Mouse (Mus musculus): ENCODE results near the gene Arfip1. TPM values are rescaled to one million over a fixed set of nuclear protein-coding genes. Genes with fewer than 3 reads are reported as not detected.
A peak's percentile ranks its signal among the peaks of the same experiment; 100 is the strongest.
"Not testable (repeated sequence)": the region's sequence is repeated elsewhere in the genome, so short reads cannot be mapped to it uniquely, and the experiment has no call there.

Gene Arfip1
- polyA plus RNA-seq, 1 experiment from 2014 or later, result 55.3 TPM

DNA sequence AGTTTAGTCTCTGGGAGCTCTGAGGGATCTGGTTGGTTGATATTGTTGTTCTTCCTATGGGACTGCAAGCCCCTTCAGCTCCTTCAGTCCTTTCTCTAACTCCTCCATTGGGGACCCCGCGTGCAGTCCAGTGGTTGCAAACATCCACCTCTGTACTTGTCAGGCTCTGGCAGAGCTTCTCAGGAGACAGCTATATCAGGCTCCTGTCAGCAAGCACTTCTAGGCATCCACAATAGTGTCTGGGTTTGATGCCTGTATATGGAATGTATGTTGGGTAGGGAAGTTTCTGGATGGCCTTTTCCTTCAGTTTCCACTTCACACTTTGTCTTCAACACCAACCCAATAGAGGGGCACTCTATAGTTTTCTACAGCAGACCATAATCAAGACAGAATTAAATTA lies 19.5 kb downstream of the Arfip1 start:
- not testable (repeated sequence) for H3K4me3 ChIP-seq (ENCODE audit: low read depth, low read length); DNase-seq (ENCODE audit: low spot score); H3K4me1 ChIP-seq (ENCODE audit: control insufficient read depth, insufficient read depth, low read length); H3K27ac ChIP-seq (replicated peaks; ENCODE audit: low read depth, low read length); H3K27me3 ChIP-seq (replicated peaks; ENCODE audit: control insufficient read depth, insufficient read depth, low read length); ATAC-seq (ENCODE audit: low read depth); H3K4me2 ChIP-seq (ENCODE audit: low read depth, low read length); H3K36me3 ChIP-seq (ENCODE audit: control insufficient read depth, insufficient read depth, low read length); H3K9ac ChIP-seq (ENCODE audit: low read depth, low read length); H3K9me3 ChIP-seq (ENCODE audit: control insufficient read depth, low read length)
- WGBS, result 100% methylated on average over 2 of the region's 2 CpGs

GRCm38 (mm10) chr3:84558301-84558700 lies 24.1 kb downstream of the Arfip1 start:
- Histone ChIP-seq H3K27me3 (replicated peaks; ENCODE audit: control insufficient read depth, insufficient read depth, low read length) (no peaks in the 10 kb centered on the region), H3K27ac (replicated peaks; ENCODE audit: low read depth, low read length) (no peak overlapping the region), H3K4me2 (ENCODE audit: low read depth, low read length) (no peak overlapping the region), H3K36me3 (ENCODE audit: control insufficient read depth, insufficient read depth, low read length) (no peaks in the 10 kb centered on the region), H3K9ac (ENCODE audit: low read depth, low read length) (no peak overlapping the region), H3K9me3 (ENCODE audit: control insufficient read depth, low read length) (no peaks in the 10 kb centered on the region), H3K4me3 (ENCODE audit: low read depth, low read length) (no peak overlapping the region), H3K4me1 (ENCODE audit: control insufficient read depth, insufficient read depth, low read length) (peaks cover 5% of the 10 kb centered on the region; the same call in 1 of the 2 replicates)
- DNase-seq (ENCODE audit: low spot score) (no peak), ATAC-seq (ENCODE audit: low read depth) (no peak)
- WGBS, result 88% methylated on average over 3 of the region's 3 CpGs

DNA sequence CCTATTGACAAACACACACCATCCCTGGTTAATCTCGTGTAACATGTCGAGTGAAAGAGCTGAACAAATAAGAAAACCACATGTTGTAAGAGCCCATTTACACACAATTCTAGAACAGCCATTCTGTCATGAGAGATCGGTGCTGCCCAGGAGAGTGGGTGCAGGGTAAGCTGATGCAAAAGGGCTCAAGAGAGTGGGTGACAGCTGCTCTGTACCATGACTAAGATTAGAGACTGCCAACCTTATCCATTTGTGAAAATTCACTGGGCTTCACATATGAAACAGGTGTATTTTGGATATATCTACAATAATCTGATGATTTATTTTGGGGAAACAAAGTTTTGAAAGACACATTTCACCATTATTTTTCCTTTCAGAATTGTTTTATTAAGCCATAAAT lies 26.6 kb downstream of the Arfip1 start:
- DNase-seq (ENCODE audit: low spot score), result no peak
- H3K27me3 ChIP-seq (replicated peaks; ENCODE audit: control insufficient read depth, insufficient read depth, low read length), result no peaks in the 10 kb centered on the region
- H3K9me3 ChIP-seq (ENCODE audit: control insufficient read depth, low read length), result no peaks in the 10 kb centered on the region
- no peaks in the 10 kb centered on the region for H3K36me3 ChIP-seq (ENCODE audit: control insufficient read depth, insufficient read depth, low read length)
- H3K4me3 ChIP-seq (ENCODE audit: low read depth, low read length), result no peak overlapping the region
- no peak overlapping the region for H3K27ac ChIP-seq (replicated peaks; ENCODE audit: low read depth, low read length)
- no peak overlapping the region for H3K4me2 ChIP-seq (ENCODE audit: low read depth, low read length)
- peaks cover 5% of the 10 kb centered on the region; the same call in 1 of the 2 replicates for H3K4me1 ChIP-seq (ENCODE audit: control insufficient read depth, insufficient read depth, low read length)
- ATAC-seq (ENCODE audit: low read depth), result no peak
- no peak overlapping the region for H3K9ac ChIP-seq (ENCODE audit: low read depth, low read length)
- WGBS, result 80% methylated on average over 3 of the region's 3 CpGs

- no peak overlapping the region for H3K4me2 ChIP-seq (ENCODE audit: low read depth, low read length)
- 0 out of 2 replicates have a peak, but pooled peaks cover 3% of the 10 kb centered on the region for H3K36me3 ChIP-seq (ENCODE audit: control insufficient read depth, insufficient read depth, low read length)
- no peak for DNase-seq (ENCODE audit: low spot score)
- H3K9ac ChIP-seq (ENCODE audit: low read depth, low read length), result no peak overlapping the region
- 50% methylated on average over 8 of the region's 8 CpGs for WGBS
- no peaks in the 10 kb centered on the region for H3K4me1 ChIP-seq (ENCODE audit: control insufficient read depth, insufficient read depth, low read length)
- ATAC-seq (ENCODE audit: low read depth), result no peak
- H3K9me3 ChIP-seq (ENCODE audit: control insufficient read depth, low read length), result no peaks in the 10 kb centered on the region
- H3K27me3 ChIP-seq (replicated peaks; ENCODE audit: control insufficient read depth, insufficient read depth, low read length), result no peaks in the 10 kb centered on the region
- H3K4me3 ChIP-seq (ENCODE audit: low read depth, low read length), result no peak overlapping the region
- H3K27ac ChIP-seq (replicated peaks; ENCODE audit: low read depth, low read length), result no peak overlapping the region
Observed at GRCm38 (mm10) chr3:84547177-84547576, 35.2 kb downstream of the Arfip1 start.

- not testable (repeated sequence) for H3K4me3 ChIP-seq (ENCODE audit: low read depth, low read length); H3K27me3 ChIP-seq (replicated peaks; ENCODE audit: control insufficient read depth, insufficient read depth, low read length); H3K9me3 ChIP-seq (ENCODE audit: control insufficient read depth, low read length); ATAC-seq (ENCODE audit: low read depth); H3K4me2 ChIP-seq (ENCODE audit: low read depth, low read length); H3K4me1 ChIP-seq (ENCODE audit: control insufficient read depth, insufficient read depth, low read length); H3K9ac ChIP-seq (ENCODE audit: low read depth, low read length); H3K36me3 ChIP-seq (ENCODE audit: control insufficient read depth, insufficient read depth, low read length); H3K27ac ChIP-seq (replicated peaks; ENCODE audit: low read depth, low read length)
- WGBS, result 11% methylated on average over 3 of the region's 3 CpGs
- peak; percentile 30 for DNase-seq (ENCODE audit: low spot score)
Observed at GRCm38 (mm10) chr3:84542450-84542849, 40.0 kb downstream of the Arfip1 start.

- Histone ChIP-seq H3K27ac (replicated peaks; ENCODE audit: low read depth, low read length) (no peak overlapping the region), H3K4me2 (ENCODE audit: low read depth, low read length) (no peak overlapping the region), H3K9ac (ENCODE audit: low read depth, low read length) (no peak overlapping the region), H3K36me3 (ENCODE audit: control insufficient read depth, insufficient read depth, low read length) (0 out of 2 replicates have a peak, but pooled peaks cover 3% of the 10 kb centered on the region), H3K4me1 (ENCODE audit: control insufficient read depth, insufficient read depth, low read length) (no peaks in the 10 kb centered on the region), H3K27me3 (replicated peaks; ENCODE audit: control insufficient read depth, insufficient read depth, low read length) (no peaks in the 10 kb centered on the region), H3K9me3 (ENCODE audit: control insufficient read depth, low read length) (no peaks in the 10 kb centered on the region), H3K4me3 (ENCODE audit: low read depth, low read length) (no peak overlapping the region)
- DNase-seq (ENCODE audit: low spot score) (no peak), ATAC-seq (ENCODE audit: low read depth) (no peak)
- WGBS, result 74% methylated on average over 1 of the region's 1 CpGs
Observed at GRCm38 (mm10) chr3:84541881-84542280, 40.5 kb downstream of the Arfip1 start.

GRCm38 (mm10) chr3:84540640-84541039 lies 41.8 kb downstream of the Arfip1 start:
- no peaks in the 10 kb centered on the region for H3K36me3 ChIP-seq (ENCODE audit: control insufficient read depth, insufficient read depth, low read length)
- H3K4me1 ChIP-seq (ENCODE audit: control insufficient read depth, insufficient read depth, low read length), result no peaks in the 10 kb centered on the region
- no peaks in the 10 kb centered on the region for H3K9me3 ChIP-seq (ENCODE audit: control insufficient read depth, low read length)
- H3K27ac ChIP-seq (replicated peaks; ENCODE audit: low read depth, low read length), result no peak overlapping the region
- no peak overlapping the region for H3K4me2 ChIP-seq (ENCODE audit: low read depth, low read length)
- H3K4me3 ChIP-seq (ENCODE audit: low read depth, low read length), result no peak overlapping the region
- no peak overlapping the region for H3K9ac ChIP-seq (ENCODE audit: low read depth, low read length)
- no peaks in the 10 kb centered on the region for H3K27me3 ChIP-seq (replicated peaks; ENCODE audit: control insufficient read depth, insufficient read depth, low read length)
- no peak for ATAC-seq (ENCODE audit: low read depth)
- no peak for DNase-seq (ENCODE audit: low spot score)

- DNase-seq (ENCODE audit: low spot score), result no peak
Observed at GRCm38 (mm10) chr3:84536987-84537386, 45.4 kb downstream of the Arfip1 start.

GRCm38 (mm10) chr3:84533227-84533626 lies 49.2 kb downstream of the Arfip1 start:
- WGBS, result 76% methylated on average over 5 of the region's 5 CpGs

More at GRCm38 (mm10) chr3:84536987-84537386, 45.4 kb downstream of the Arfip1 start:
- Histone ChIP-seq H3K36me3 (ENCODE audit: control insufficient read depth, insufficient read depth, low read length) (0 out of 2 replicates have a peak, but pooled peaks cover 6% of the 10 kb centered on the region), H3K4me2 (ENCODE audit: low read depth, low read length) (no peak overlapping the region), H3K27me3 (replicated peaks; ENCODE audit: control insufficient read depth, insufficient read depth, low read length) (no peaks in the 10 kb centered on the region), H3K9ac (ENCODE audit: low read depth, low read length) (no peak overlapping the region), H3K9me3 (ENCODE audit: control insufficient read depth, low read length) (no peaks in the 10 kb centered on the region), H3K4me3 (ENCODE audit: low read depth, low read length) (no peak overlapping the region), H3K27ac (replicated peaks; ENCODE audit: low read depth, low read length) (no peak overlapping the region), H3K4me1 (ENCODE audit: control insufficient read depth, insufficient read depth, low read length) (no peaks in the 10 kb centered on the region)
- no peak for ATAC-seq (ENCODE audit: low read depth)
- 81% methylated on average over 6 of the region's 6 CpGs for WGBS

More at GRCm38 (mm10) chr3:84533227-84533626, 49.2 kb downstream of the Arfip1 start:
- Histone ChIP-seq H3K4me3 (ENCODE audit: low read depth, low read length) (no peak overlapping the region), H3K36me3 (ENCODE audit: control insufficient read depth, insufficient read depth, low read length) (0 out of 2 replicates have a peak, but pooled peaks cover 6% of the 10 kb centered on the region), H3K27ac (replicated peaks; ENCODE audit: low read depth, low read length) (no peak overlapping the region), H3K4me2 (ENCODE audit: low read depth, low read length) (no peak overlapping the region), H3K9ac (ENCODE audit: low read depth, low read length) (no peak overlapping the region), H3K9me3 (ENCODE audit: control insufficient read depth, low read length) (no peaks in the 10 kb centered on the region), H3K4me1 (ENCODE audit: control insufficient read depth, insufficient read depth, low read length) (no peaks in the 10 kb centered on the region), H3K27me3 (replicated peaks; ENCODE audit: control insufficient read depth, insufficient read depth, low read length) (no peaks in the 10 kb centered on the region)
- DNase-seq (ENCODE audit: low spot score) (no peak), ATAC-seq (ENCODE audit: low read depth) (no peak)
